8 mouse cellular contexts compared by ENCODE assay signal in genomic region chr2:29869646-29870451, GRCm38 (mm10). TPM values are rescaled to one million over a fixed set of nuclear protein-coding genes. Genes with fewer than 3 reads are reported as not detected.
DNase-seq lines count a peak whose midpoint lies in the region; ATAC-seq and TF ChIP-seq lines count a peak whose summit lies in the region.

No protein-coding gene starts in this region.

- peak; percentile 37; the same call in 1 of the 2 replicates for ATAC-seq in embryonic facial prominence, embryonic 11.5 days (replicated peaks; ENCODE audit: insufficient number of reproducible peaks, low FRiP score, low TSS enrichment, low read depth)
- peak; percentile 37; the same call in 1 of the 2 replicates for ATAC-seq in heart, embryonic 13.5 days (ENCODE audit: extremely low read depth, insufficient number of reproducible peaks, low FRiP score, low TSS enrichment)
- peak; percentile 17 for ATAC-seq in limb, embryonic 15.5 days (ENCODE audit: insufficient number of reproducible peaks, low FRiP score, low TSS enrichment, low read depth)
- peak; percentile 50 for ATAC-seq in monocyte, adult 5-6 weeks (replicated peaks; ENCODE audit: insufficient number of reproducible peaks, low FRiP score, low TSS enrichment, poor library complexity, severe bottlenecking)
- ATAC-seq in inflammation-experienced regulatory T-cells, adult 6 months: no peak

- no peaks in the 10 kb centered on the region for H3K27me3 ChIP-seq in thymus, adult 2 months (ENCODE audit: control insufficient read depth, insufficient read depth, low read length)
- no peaks in the 10 kb centered on the region for H3K27me3 ChIP-seq in embryonic facial prominence, embryonic 11.5 days (ENCODE audit: control insufficient read depth, insufficient read depth, low read length)
- H3K27me3 ChIP-seq in heart, embryonic 13.5 days (replicated peaks): peaks cover 14% of the 10 kb centered on the region
- H3K27me3 ChIP-seq in limb, embryonic 15.5 days: no peaks in the 10 kb centered on the region

- TF ChIP-seq POLR2A in thymus, adult 2 months (IDR thresholded peaks at IDR 0.05; ENCODE audit: control insufficient read depth, extremely low read depth, insufficient read depth, low read length, poor library complexity): no peak

- WGBS in thymus, adult 2 months: 2% methylated on average over 17 of the region's 17 CpGs
- WGBS in embryonic facial prominence, embryonic 11.5 days: 2% methylated on average over 17 of the region's 17 CpGs
- WGBS in heart, embryonic 13.5 days: 6% methylated on average over 17 of the region's 17 CpGs
- WGBS in limb, embryonic 15.5 days: 2% methylated on average over 17 of the region's 17 CpGs

- H3K36me3 ChIP-seq in thymus, adult 2 months (ENCODE audit: control insufficient read depth, insufficient read depth, low read length): no peaks in the 10 kb centered on the region
- H3K36me3 ChIP-seq in embryonic facial prominence, embryonic 11.5 days (replicated peaks; ENCODE audit: control insufficient read depth, insufficient read depth, low read depth, low read length): no peaks in the 10 kb centered on the region
- no peaks in the 10 kb centered on the region for H3K36me3 ChIP-seq in heart, embryonic 13.5 days
- H3K36me3 ChIP-seq in limb, embryonic 15.5 days: peaks cover 20% of the 10 kb centered on the region

- H3K4me2 ChIP-seq in embryonic facial prominence, embryonic 11.5 days (ENCODE audit: low read depth, low read length): peak overlapping the region; percentile 94
- H3K4me2 ChIP-seq in heart, embryonic 13.5 days: peak overlapping the region; percentile 98
- peak overlapping the region; percentile 81 for H3K4me2 ChIP-seq in limb, embryonic 15.5 days

- H3K4me1 ChIP-seq in thymus, adult 2 months (replicated peaks; ENCODE audit: control insufficient read depth, insufficient read depth, low read length): peaks cover 21% of the 10 kb centered on the region
- H3K4me1 ChIP-seq in embryonic facial prominence, embryonic 11.5 days (ENCODE audit: control insufficient read depth, insufficient read depth, low read length): peaks cover 2% of the 10 kb centered on the region; the same call in 1 of the 2 replicates
- peaks cover 22% of the 10 kb centered on the region for H3K4me1 ChIP-seq in heart, embryonic 13.5 days
- H3K4me1 ChIP-seq in limb, embryonic 15.5 days: peaks cover 22% of the 10 kb centered on the region

- H3K27ac ChIP-seq in thymus, adult 2 months (ENCODE audit: control insufficient read depth, insufficient read depth, low read length): no peak overlapping the region
- no peak overlapping the region for H3K27ac ChIP-seq in embryonic facial prominence, embryonic 11.5 days (replicated peaks; ENCODE audit: low read depth, low read length)
- peak overlapping the region; percentile 80 for H3K27ac ChIP-seq in heart, embryonic 13.5 days (replicated peaks)
- peak overlapping the region; percentile 88 for H3K27ac ChIP-seq in limb, embryonic 15.5 days

- H3K4me3 ChIP-seq in thymus, adult 2 months (ENCODE audit: control insufficient read depth, insufficient read depth, low read length): peak overlapping the region; percentile 63
- H3K4me3 ChIP-seq in embryonic facial prominence, embryonic 11.5 days (ENCODE audit: low read depth, low read length): peak overlapping the region; percentile 46
- H3K4me3 ChIP-seq in heart, embryonic 13.5 days: peak overlapping the region; percentile 68
- peak overlapping the region; percentile 54 for H3K4me3 ChIP-seq in limb, embryonic 15.5 days

- DNase-seq in thymus, adult 2 months: no peak
- no peak for DNase-seq in thymus, postnatal 36 days
- peak; percentile 20 for DNase-seq in embryonic facial prominence, embryonic 11.5 days (ENCODE audit: low spot score)
- no peak for DNase-seq in frontal cortex, postnatal 25 days (ENCODE audit: low spot score in 2 of 2)

- TF ChIP-seq CTCF in thymus, adult 2 months (IDR thresholded peaks at IDR 0.05; ENCODE audit: borderline replicate concordance, control insufficient read depth, extremely low read depth, insufficient read depth, low read length, poor library complexity): no peak

- no peaks in the 10 kb centered on the region for H3K9me3 ChIP-seq in embryonic facial prominence, embryonic 11.5 days (replicated peaks; ENCODE audit: control insufficient read depth, low read length)
- no peaks in the 10 kb centered on the region for H3K9me3 ChIP-seq in heart, embryonic 13.5 days
- H3K9me3 ChIP-seq in limb, embryonic 15.5 days: no peaks in the 10 kb centered on the region

- peak overlapping the region; percentile 69 for H3K9ac ChIP-seq in embryonic facial prominence, embryonic 11.5 days (replicated peaks; ENCODE audit: low read length)
- H3K9ac ChIP-seq in heart, embryonic 13.5 days: peak overlapping the region; percentile 88
- peak overlapping the region; percentile 54 for H3K9ac ChIP-seq in limb, embryonic 15.5 days

RNA-seq across cellular contexts. Expression of gene Cercam, which starts 0.9 kb away (rescaled TPM):
- 9.9 and 10.4 TPM in 2 replicates for polyA plus RNA-seq in thymus, adult 2 months (2012; rRNA removed)
- 6.1 and 7.5 TPM in 2 replicates for polyA plus RNA-seq in embryonic facial prominence, embryonic 11.5 days (2014; fragmentation: Nextera tagmentation; extraction: Ambion mirVana)
- 19.6 and 21.5 TPM in 2 replicates for polyA plus RNA-seq in heart, embryonic 13.5 days (2015; fragmentation: Nextera tagmentation; extraction: Ambion mirVana)
- 53.1 and 64.1 TPM in 2 replicates for polyA plus RNA-seq in limb, embryonic 15.5 days (2015; fragmentation: Nextera tagmentation; extraction: Ambion mirVana)
- 1.2 to 9.8 TPM (median 3.1 TPM) in 3 replicates for total RNA-seq in monocyte, adult 5-6 weeks (2017)
- 1 to 10 TPM in 1 of 3 experiments, under 1 TPM in 2; 0.46 to 3.9 (median 0.59) TPM for polyA plus RNA-seq in inflammation-experienced regulatory T-cells, adult 6 months (2017; shearing (Covaris generic))

RNA-seq across cellular contexts. Expression of gene Odf2, which starts 19.2 kb away (rescaled TPM):
- 60.7 and 70.7 TPM in 2 replicates for polyA plus RNA-seq in thymus, adult 2 months (2012; rRNA removed)
- 66.4 and 69.8 TPM in 2 replicates for polyA plus RNA-seq in embryonic facial prominence, embryonic 11.5 days (2014; fragmentation: Nextera tagmentation; extraction: Ambion mirVana)
- 47.0 and 47.2 TPM in 2 replicates for polyA plus RNA-seq in heart, embryonic 13.5 days (2015; fragmentation: Nextera tagmentation; extraction: Ambion mirVana)
- polyA plus RNA-seq in limb, embryonic 15.5 days (2015; fragmentation: Nextera tagmentation; extraction: Ambion mirVana): 49.6 and 52.1 TPM in 2 replicates
- total RNA-seq in monocyte, adult 5-6 weeks (2017): 76.9 to 105 TPM (median 89.7 TPM) in 3 replicates
- polyA plus RNA-seq in inflammation-experienced regulatory T-cells, adult 6 months (2017; shearing (Covaris generic)): 10 to 100 TPM; 47.8 to 56.0 (median 52.8) TPM

RNA-seq across cellular contexts. Expression of gene Urm1, which starts 50.0 kb away (rescaled TPM):
- polyA plus RNA-seq in thymus, adult 2 months (2012; rRNA removed): 70.2 and 79.9 TPM in 2 replicates
- polyA plus RNA-seq in embryonic facial prominence, embryonic 11.5 days (2014; fragmentation: Nextera tagmentation; extraction: Ambion mirVana): 17.6 and 18.4 TPM in 2 replicates
- polyA plus RNA-seq in heart, embryonic 13.5 days (2015; fragmentation: Nextera tagmentation; extraction: Ambion mirVana): 15.7 and 17.1 TPM in 2 replicates
- 24.4 and 27.5 TPM in 2 replicates for polyA plus RNA-seq in limb, embryonic 15.5 days (2015; fragmentation: Nextera tagmentation; extraction: Ambion mirVana)
- total RNA-seq in monocyte, adult 5-6 weeks (2017): 13.8 to 26.9 TPM (median 23.8 TPM) in 3 replicates
- polyA plus RNA-seq in inflammation-experienced regulatory T-cells, adult 6 months (2017; shearing (Covaris generic)): 10 to 100 TPM; 18.3 to 22.8 (median 22.5) TPM

Comparison
In these comparisons a context has a peak if more than half of its experiments do, and no peak if none do; other contexts are left out.
1. H3K27ac ChIP-seq: peak in heart, embryonic 13.5 days (single experiment) and limb, embryonic 15.5 days (single experiment); none in thymus, adult 2 months (single experiment) and embryonic facial prominence, embryonic 11.5 days (single experiment).
2. Peak in every context shown above with its lines, with median percentiles within 50 percentile points of each other: H3K4me3 ChIP-seq, H3K4me2 ChIP-seq and H3K9ac ChIP-seq.